Mouse (Mus musculus) heart, embryonic 16.5 days (tissue): Measurements from ENCODE around the gene Cox15. TPM values are rescaled to one million over a fixed set of nuclear protein-coding genes. Genes with fewer than 3 reads are reported as not detected.
A peak's percentile ranks its signal among the peaks of the same experiment; 100 is the strongest.

ENCODE experiments used
- ATAC-seq: fragments of 200-750 bp; cut with Nextera tagmentation; replicated peaks from 2 replicates; pipeline ENCODE4 v1.8.0; 2017; ENCODE audit warnings: moderate number of reproducible peaks; ENCODE audit not compliant: insufficient read depth, low FRiP score; ENCODE audit errors: extremely low read depth
- H3K27ac ChIP-seq: fragments of 300-500 bp; sonication (generic); 2 replicates; pipeline ENCODE4 v1.5.1; 2014; ENCODE audit warnings: mild to moderate bottlenecking, low read length, control low read depth, moderate library complexity
- H3K27me3 ChIP-seq: fragments of 300-500 bp; sonication (generic); 2 replicates; pipeline ENCODE4 v1.6.1; 2014; ENCODE audit warnings: low read length, mixed read lengths; ENCODE audit not compliant: control insufficient read depth, insufficient read depth
- H3K36me3 ChIP-seq: fragments of 300-500 bp; sonication (generic); 2 replicates; pipeline ENCODE4 v1.6.1; 2014; ENCODE audit not compliant: control insufficient read depth, insufficient read depth
- H3K4me1 ChIP-seq: fragments of 300-500 bp; sonication (generic); 2 replicates; pipeline ENCODE4 v1.6.1; 2014; ENCODE audit warnings: low read length, mixed read lengths; ENCODE audit not compliant: control insufficient read depth, insufficient read depth
- H3K4me2 ChIP-seq: fragments of 300-500 bp; sonication (generic); 2 replicates; pipeline ENCODE4 v1.6.1; 2014; ENCODE audit warnings: low read depth, mild to moderate bottlenecking, control low read depth, low read length
- H3K4me3 ChIP-seq: fragments of 300-500 bp; sonication (generic); 2 replicates; pipeline ENCODE4 v1.5.1; 2014; ENCODE audit warnings: mild to moderate bottlenecking, control low read depth, low read length
- H3K9ac ChIP-seq: fragments of 300-500 bp; sonication (generic); 2 replicates; pipeline ENCODE4 v1.6.1; 2014; ENCODE audit warnings: low read length, control low read depth
- H3K9me3 ChIP-seq: fragments of 300-500 bp; sonication (generic); replicated peaks from 2 replicates; pipeline ENCODE4 v1.6.1; 2016; ENCODE audit warnings: low read length; ENCODE audit not compliant: control insufficient read depth
- WGBS: fragments of 180-500 bp; shearing (Covaris S2); extraction: QIAGEN DNeasy Blood & Tissue Kit; methylation state at CpG from one replicate; pipeline ENCODE4 v1.1.7; 2014; 5-methylcytosine and 5-hydroxymethylcytosine counted together
- polyA plus RNA-seq: library from polyadenylated mRNA; unstranded; fragments of >200 nt; fragmentation: Nextera tagmentation; extraction: Ambion mirVana; gene quantifications from 2 replicates; pipeline ENCODE4 v1.2.1, GENCODE M21; 2015

Gene Cox15
- polyA plus RNA-seq, 1 experiment from 2014 or later, result 13.8 TPM

DNA sequence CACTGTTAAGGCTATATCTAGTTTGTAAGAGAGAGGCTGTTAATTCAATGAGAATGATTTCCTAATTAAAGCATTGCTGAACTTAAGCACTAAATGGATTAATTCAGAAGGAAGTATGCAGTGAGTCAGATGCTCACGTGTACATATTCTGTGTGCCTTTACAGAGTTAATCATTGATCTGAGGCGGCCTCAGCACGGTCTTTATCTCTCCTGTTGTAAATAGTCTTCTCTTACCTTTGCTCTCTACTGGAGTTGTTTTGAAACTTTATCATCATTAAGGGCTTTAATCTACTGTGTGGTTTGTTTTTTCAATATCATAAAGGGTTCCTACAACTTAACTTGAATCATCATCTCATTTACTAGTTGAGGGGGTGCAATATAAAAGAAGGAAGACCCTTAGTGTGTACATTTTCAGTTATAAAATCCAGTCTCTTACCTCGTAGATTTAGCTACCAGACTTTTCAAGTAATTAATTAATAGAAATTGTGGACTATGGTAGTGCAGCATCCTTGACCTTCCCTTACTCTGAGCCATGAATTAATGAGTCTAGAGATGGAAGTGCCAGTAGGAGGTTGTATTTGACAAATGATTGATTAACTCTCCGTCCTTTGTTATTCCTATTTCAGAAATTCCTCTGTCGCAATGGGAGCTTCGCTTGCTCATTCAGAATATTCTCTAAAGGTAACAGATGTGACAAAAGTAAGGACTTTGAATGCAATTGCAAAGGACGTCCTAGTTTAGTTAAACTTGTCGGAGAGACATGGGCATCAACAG, 14.9 kb upstream of the Cox15 start:
- Histone ChIP-seq H3K4me3 (no peak overlapping the region), H3K27ac (no peak overlapping the region), H3K9ac (no peak overlapping the region), H3K36me3 (peaks cover 6% of the 10 kb centered on the region; the same call in 1 of the 2 replicates), H3K9me3 (no peaks in the 10 kb centered on the region), H3K27me3 (no peaks in the 10 kb centered on the region), H3K4me1 (no peaks in the 10 kb centered on the region), H3K4me2 (no peak overlapping the region)
- 80% methylated on average over 9 of the region's 9 CpGs for WGBS
- no peak for ATAC-seq

DNA sequence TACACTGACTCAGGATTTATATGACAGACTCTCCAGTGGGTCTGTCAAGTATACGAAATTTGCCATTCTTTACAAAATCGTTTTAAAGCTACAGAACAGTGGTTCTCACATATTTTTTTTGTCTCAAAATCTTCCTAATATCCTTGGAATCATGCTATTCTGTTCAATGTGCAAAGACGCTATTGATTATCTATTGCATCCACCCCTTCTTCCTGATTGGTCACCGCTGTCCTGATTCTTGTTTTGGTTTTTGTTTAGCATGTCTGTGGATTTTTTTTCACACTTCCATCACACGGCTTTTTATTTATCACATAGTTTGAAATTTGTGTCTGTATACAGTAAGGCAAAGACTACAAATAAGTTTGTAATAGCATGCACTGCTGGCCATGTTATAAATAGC, 13.7 kb upstream of the Cox15 start:
- WGBS, result 82% methylated on average over 5 of the region's 5 CpGs
- ATAC-seq, result no peak
- no peak overlapping the region for H3K9ac ChIP-seq

DNA sequence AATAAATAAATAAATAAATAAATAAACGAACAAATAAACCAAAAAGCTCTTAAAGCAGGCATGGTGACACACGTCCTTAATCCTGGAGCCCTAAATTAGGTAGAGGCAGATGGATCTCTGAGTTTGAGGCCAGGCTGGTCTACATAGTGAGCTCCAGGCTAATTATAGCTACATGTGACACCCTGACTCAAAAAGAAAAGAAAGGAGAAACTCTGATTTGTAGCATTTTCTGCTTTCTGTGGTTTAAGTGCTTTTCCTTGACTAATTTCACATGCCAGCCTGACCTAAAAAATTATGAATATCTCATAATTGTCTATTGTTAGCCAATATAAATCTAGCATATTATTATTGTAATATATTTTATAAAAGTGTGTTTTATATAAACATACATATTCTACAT, 9.6 kb upstream of the Cox15 start:
- no peaks in the 10 kb centered on the region for H3K27me3 ChIP-seq
- H3K9me3 ChIP-seq, result no peaks in the 10 kb centered on the region
- no peak overlapping the region for H3K4me2 ChIP-seq
- WGBS, result 66% methylated on average over 2 of the region's 2 CpGs
- no peak overlapping the region for H3K4me3 ChIP-seq
- no peaks in the 10 kb centered on the region for H3K4me1 ChIP-seq
- H3K27ac ChIP-seq, result no peak overlapping the region
- no peak overlapping the region for H3K9ac ChIP-seq
- H3K36me3 ChIP-seq, result peaks cover 2% of the 10 kb centered on the region; the same call in 1 of the 2 replicates
- ATAC-seq, result no peak

More for the DNA sequence above, 13.7 kb upstream of the Cox15 start:
- no peak overlapping the region for H3K27ac ChIP-seq
- H3K4me2 ChIP-seq, result no peak overlapping the region
- no peak overlapping the region for H3K4me3 ChIP-seq
- peaks cover 8% of the 10 kb centered on the region; the same call in 1 of the 2 replicates for H3K36me3 ChIP-seq
- H3K27me3 ChIP-seq, result no peaks in the 10 kb centered on the region
- H3K9me3 ChIP-seq, result no peaks in the 10 kb centered on the region
- no peaks in the 10 kb centered on the region for H3K4me1 ChIP-seq

DNA sequence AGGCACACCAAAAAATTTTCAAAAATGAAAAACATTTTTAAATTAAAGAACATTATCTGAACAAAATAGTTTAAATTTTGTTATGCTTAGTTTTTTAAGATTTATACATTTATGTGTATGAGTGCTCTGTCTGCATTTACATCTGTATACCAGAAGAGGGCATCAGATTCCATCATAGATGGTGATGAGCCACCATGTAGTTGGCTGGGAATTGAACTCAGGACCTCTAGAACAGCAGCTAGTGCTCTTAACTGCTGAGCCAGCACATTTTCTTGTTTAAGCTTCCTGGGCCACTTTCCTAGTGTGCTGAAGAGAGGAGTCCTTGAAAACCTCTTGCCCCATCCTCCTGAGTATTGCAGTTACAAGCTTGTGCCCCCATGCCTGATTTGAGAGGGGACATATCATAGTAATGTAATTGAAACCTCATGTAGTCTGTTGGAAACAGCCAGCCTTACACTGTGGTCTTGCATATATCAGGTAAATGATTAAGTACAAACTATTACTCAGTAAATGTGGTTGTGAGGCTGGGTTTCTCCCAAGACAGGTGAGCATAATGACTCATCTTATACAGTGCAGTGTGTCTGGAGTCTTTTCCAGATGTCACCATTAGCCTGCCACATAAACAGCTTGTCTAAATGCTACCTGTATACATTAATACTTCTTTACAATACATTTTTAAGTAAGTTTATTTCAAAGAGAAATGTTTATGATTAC, 8.9 kb upstream of the Cox15 start:
- Histone ChIP-seq H3K4me1 (no peaks in the 10 kb centered on the region), H3K9me3 (no peaks in the 10 kb centered on the region), H3K36me3 (0 out of 2 replicates have a peak, but pooled peaks cover 2% of the 10 kb centered on the region), H3K4me3 (no peak overlapping the region), H3K27me3 (no peaks in the 10 kb centered on the region), H3K4me2 (no peak overlapping the region), H3K27ac (no peak overlapping the region), H3K9ac (no peak overlapping the region)
- ATAC-seq, result no peak

DNA sequence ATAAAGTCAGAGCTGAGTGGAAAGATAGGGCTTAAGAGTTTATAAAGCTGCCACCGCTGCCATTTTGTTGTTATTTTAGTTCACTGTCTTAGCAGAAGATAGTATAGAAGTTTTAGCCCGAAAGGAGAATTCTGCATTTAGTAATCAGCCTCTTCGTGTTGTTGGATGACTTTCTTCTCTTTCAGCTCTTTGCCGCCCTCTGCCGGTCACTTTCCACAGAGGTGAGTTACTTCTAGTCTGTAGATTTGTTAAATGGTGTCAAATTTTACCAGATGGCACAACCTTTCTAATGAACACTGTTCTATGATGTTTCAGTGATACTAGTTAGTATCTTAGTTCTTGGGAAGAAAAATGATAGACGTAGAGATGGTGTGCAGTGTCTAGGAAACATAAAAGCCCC, 7.7 kb upstream of the Cox15 start:
- no peaks in the 10 kb centered on the region for H3K4me1 ChIP-seq
- H3K4me2 ChIP-seq, result no peak overlapping the region
- H3K9ac ChIP-seq, result no peak overlapping the region
- H3K27me3 ChIP-seq, result no peaks in the 10 kb centered on the region
- no peaks in the 10 kb centered on the region for H3K9me3 ChIP-seq
- 16% methylated on average over 6 of the region's 6 CpGs for WGBS
- H3K4me3 ChIP-seq, result no peak overlapping the region
- H3K27ac ChIP-seq, result no peak overlapping the region
- H3K36me3 ChIP-seq, result 0 out of 2 replicates have a peak, but pooled peaks cover 2% of the 10 kb centered on the region
- ATAC-seq, result no peak

DNA sequence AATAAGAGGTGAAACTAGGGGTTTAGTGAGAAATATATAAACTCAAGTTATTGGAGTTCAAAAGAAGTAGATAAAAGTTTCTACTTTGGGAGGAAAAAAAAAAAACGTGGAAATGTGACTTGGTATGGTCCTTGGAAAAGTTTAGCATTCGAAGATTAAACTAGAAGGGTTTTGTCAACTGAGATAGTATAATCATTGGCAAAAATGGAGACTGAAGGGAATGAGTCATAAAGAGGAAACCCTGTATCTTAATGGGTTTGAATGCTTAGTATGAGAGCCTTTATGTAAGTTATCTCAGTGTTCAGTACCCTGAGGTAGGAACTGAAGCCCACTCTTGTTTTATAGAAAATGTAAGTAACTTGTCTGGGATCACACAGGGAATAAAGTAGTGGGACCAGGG, 2.1 kb upstream of the Cox15 start:
- Histone ChIP-seq H3K4me2 (no peak overlapping the region), H3K4me1 (peaks cover 4% of the 10 kb centered on the region), H3K36me3 (peaks cover 6% of the 10 kb centered on the region), H3K4me3 (no peak overlapping the region), H3K9ac (no peak overlapping the region), H3K27ac (no peak overlapping the region), H3K27me3 (no peaks in the 10 kb centered on the region), H3K9me3 (no peaks in the 10 kb centered on the region)
- ATAC-seq, result no peak
- WGBS, result 53% methylated on average over 2 of the region's 2 CpGs

DNA sequence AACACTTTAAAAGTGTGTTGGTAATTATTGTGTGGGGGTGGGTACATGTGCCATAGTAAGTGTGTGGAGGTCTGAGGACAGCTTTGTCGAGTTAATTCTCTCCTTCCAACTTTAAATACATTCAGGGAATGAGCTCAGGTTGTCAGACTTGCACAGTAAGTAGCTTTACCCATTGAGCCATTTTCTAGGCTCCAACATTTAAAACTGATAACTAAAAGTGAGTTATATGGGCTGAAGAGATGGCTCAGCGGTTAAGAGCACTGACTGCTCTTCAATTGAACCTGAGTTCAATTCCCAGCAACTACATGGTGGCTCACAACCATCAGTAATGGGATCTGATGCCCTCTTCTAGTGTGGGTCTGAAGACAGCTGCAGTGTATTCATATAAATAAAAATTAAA, 1.4 kb upstream of the Cox15 start:
- Histone ChIP-seq H3K4me1 (peaks cover 4% of the 10 kb centered on the region), H3K36me3 (peaks cover 8% of the 10 kb centered on the region), H3K9me3 (no peaks in the 10 kb centered on the region), H3K9ac (no peak overlapping the region), H3K27me3 (no peaks in the 10 kb centered on the region), H3K4me2 (no peak overlapping the region), H3K27ac (no peak overlapping the region), H3K4me3 (no peak overlapping the region)
- WGBS, result 76% methylated on average over 2 of the region's 2 CpGs
- no peak for ATAC-seq

DNA sequence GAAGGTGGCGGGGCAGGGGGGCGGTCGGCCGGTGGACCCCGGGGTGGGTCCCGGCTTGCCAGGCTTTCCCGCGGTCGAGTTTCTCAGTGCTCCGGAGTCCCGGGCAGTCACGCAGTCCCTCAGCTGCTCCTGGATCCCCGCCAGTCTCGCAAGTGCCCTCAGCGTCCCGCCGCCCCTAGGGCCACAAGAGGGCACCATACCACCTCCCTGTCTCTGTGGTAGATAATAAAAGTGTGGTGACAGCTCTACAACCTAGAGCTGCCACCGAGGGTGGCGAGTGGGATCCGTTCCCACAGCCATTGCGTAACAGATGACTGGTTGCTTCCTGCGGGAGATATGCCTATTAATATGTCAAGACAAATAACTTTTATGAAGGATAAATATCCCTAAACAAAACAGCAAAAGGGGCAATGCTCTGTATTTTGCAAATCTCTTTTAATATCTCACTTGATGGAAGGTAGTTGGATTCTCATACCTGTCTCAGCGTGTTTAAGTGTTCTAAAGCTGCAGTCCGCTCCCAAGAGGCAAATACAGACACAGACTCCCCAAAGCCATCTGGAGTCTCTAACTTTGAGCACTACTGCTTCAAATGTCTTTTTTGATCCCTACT, 531 bp upstream of the Cox15 start:
- Histone ChIP-seq H3K4me2 (peak overlapping the region; percentile 75), H3K27me3 (no peaks in the 10 kb centered on the region), H3K9ac (peak overlapping the region; percentile 90), H3K9me3 (no peaks in the 10 kb centered on the region), H3K27ac (peak overlapping the region; percentile 96), H3K4me1 (peaks cover 4% of the 10 kb centered on the region), H3K4me3 (peak overlapping the region; percentile 79), H3K36me3 (peaks cover 13% of the 10 kb centered on the region)
- ATAC-seq, result peak; percentile 89
- 1% methylated on average over 20 of the region's 24 CpGs for WGBS

DNA sequence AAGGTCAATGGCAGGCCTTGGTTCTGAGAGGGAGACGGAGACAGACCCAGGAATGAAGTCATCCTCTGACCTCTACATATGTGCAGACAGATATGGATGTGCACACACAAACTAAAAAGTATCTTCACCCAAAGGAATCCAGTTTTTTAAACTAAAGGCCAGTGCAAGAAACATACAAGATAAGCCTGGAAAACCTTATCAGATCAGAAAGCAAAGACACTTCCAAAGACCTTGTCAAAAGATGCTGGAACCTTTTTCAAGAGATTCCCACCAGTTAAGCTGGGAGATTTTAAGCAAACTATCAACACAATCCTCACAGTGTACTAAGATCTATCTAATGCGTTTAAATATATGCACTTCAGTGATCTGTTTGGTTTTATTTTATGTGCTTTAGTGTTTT, 2.8 kb downstream of the Cox15 start:
- ATAC-seq, result no peak

More for the DNA sequence above, 2.8 kb downstream of the Cox15 start:
- WGBS, result 95% methylated on average over 2 of the region's 2 CpGs
- no peaks in the 10 kb centered on the region for H3K9me3 ChIP-seq
- no peaks in the 10 kb centered on the region for H3K27me3 ChIP-seq
- H3K4me3 ChIP-seq, result no peak overlapping the region
- peaks cover 37% of the 10 kb centered on the region for H3K36me3 ChIP-seq
- peaks cover 4% of the 10 kb centered on the region for H3K4me1 ChIP-seq
- H3K27ac ChIP-seq, result no peak overlapping the region
- H3K4me2 ChIP-seq, result no peak overlapping the region
- no peak overlapping the region for H3K9ac ChIP-seq
